Mouse (Mus musculus) layer of hippocampus, postnatal 10 days (tissue): ENCODE measurements around the gene Trmt11. TPM values are rescaled to one million over a fixed set of nuclear protein-coding genes. Genes with fewer than 3 reads are reported as not detected.
"Not testable (repeated sequence)": the region's sequence is repeated elsewhere in the genome, so short reads cannot be mapped to it uniquely, and the experiment has no call there.

Experiments
- DNase-seq, 2 experiments: peaks; one replicate each; pipeline ENCODE4 v3.0.0; 2021; ENCODE audit warnings: low spot score in 2 of 2
- long read RNA-seq: library from polyadenylated mRNA; stranded (forward); transcript quantifications from one replicate; pipeline ENCODE4 v2.0.0, GENCODE M21; 2023
- total RNA-seq, 2 experiments: library from RNA; stranded (reverse); gene quantifications; 2 replicates each; pipeline ENCODE4 v1.2.3; 2021

The Trmt11 gene
- total RNA-seq, result 1 to 10 TPM; 8.5 to 8.9 TPM
- long read RNA-seq, transcript Trmt11-201 (13 exons, 2,359 nt), result major isoform, 6 of 12 reads
- long read RNA-seq, partial matches to known transcripts, result 2 of 12 reads
- long read RNA-seq, other reads (novel, unspliced or antisense), result 4 of 12 reads

- peak; percentile 88 to 92 for DNase-seq
Observed at GRCm38 (mm10) chr10:30600542-30600966, at the start of gene Trmt11. TSS of gene Trmt11 (minus strand) at chr10:30600749.

DNA sequence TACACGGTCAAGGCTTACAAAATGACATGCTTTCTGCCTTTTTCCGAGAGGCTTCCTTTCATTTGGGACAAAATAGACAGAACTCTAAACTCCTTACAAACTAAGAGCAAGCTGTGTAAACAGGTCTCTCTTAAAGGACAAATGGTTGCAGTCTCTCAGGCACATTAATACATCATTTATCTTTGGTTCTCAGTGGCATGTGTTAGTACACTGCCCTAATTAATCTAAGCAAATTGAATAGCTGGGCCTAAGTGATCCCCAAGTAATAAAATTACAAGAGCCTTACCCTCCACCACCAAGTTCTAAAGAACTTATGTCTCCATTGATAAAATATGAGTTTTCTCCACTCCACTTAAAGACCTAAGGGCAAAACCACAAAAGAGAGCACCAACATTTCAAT is 47.1 kb upstream of the Trmt11 start:
- DNase-seq, result no peak

DNA sequence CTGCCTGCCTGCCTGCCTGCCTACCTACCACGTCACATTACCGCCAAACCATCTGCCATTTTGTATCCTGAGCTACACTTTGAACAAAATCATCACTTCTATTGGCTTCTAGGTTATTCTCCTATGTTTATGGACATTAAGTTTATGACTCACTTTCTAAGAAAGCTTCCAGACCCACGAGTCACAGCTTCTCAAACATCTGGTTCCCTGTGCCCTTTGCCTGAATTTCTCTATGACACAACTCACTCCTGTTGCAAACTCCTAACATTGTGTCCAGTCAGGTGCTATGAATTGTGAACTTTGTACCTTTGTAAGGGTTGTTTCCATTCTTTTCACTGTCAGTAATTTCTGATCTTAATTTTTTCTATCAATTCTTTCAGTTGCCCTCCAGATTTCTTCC is 37.7 kb upstream of the Trmt11 start:
- no peak for DNase-seq

- DNase-seq, result not testable (repeated sequence)
Observed at GRCm38 (mm10) chr10:30636474-30637154, 36.1 kb upstream of the Trmt11 start.

DNA sequence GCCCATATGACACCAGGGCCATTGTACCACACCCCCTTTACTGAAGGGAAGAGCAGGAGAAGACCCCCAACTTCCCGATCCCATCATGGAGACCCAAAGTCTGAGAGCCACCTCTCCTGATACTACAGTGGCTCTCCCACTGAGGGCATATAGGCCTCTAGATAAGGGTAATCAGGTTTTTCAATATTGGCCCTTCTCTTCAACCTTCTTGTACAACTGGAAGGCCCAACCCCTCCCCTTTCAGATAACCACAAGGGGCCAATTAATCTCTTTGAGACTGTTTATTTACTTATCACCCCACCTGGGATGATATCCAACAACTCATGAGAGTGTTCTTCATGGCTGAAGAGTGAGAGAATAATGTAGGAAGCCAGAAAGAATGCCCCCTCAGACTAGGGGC is 32.2 kb upstream of the Trmt11 start:
- no peak for DNase-seq

DNA sequence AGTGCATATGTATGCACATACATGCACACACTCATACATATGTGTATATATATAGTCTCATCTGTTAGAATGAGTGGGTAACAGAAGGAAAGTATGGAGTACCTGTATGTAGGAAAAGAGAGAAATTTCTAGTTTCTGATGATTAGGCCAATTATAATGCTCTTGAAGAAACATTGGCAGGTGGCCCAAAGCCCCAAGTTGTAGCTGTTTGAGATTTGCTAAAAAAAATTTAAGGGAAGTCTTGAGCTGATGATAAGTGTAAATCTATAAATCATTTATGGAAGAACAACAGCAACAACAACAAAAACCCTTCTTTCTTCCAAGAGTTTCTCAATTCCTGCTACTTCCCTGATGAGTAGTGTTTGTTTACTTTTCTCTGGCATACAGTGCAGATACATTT is 29.4 kb upstream of the Trmt11 start:
- no peak for DNase-seq

DNA sequence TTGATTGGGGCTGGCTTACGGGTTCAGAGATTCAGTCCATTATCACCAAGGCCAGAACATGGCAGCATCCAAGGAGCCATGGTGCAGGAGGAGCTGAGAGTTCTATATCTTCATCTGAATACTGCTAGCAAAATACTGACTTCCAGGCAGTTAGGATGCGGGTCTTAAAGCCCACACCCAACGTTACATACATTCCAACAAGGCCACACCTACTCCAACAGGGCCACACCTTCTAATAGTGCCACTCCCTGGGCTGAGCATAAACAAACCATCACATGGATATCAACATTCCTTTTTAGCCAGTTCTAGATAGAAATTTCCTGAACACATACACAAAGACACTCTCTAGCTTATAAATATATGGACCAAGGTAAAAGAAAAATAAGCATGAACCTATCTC is 29.0 kb upstream of the Trmt11 start, which contains the start of gene Hint3:
TSS of gene Hint3 (minus strand) at position 120 of the 400 bp plus-strand sequence.
- DNase-seq, result no peak

DNA sequence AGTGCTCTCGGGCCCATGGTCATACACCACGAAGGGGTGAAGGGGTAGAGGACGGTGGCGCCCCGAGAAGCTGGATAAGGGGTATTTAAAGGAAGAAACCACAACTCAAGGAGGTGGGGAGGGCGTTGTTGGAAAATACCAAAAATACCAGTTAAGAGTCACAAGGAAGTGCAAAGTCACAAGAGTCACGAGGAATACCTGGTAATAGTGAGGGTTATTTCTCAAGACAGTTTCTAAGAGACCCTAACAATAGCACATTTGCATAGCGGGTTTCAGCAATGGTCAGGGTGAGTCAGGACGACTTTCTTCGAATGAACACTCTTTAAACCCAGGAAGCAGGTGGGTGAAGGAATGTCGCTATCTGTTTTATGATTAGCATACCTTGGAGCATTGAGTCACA is 27.9 kb upstream of the Trmt11 start:
- not testable (repeated sequence) for DNase-seq

- no peak for DNase-seq
Observed at GRCm38 (mm10) chr10:30627548-30627947, 27.0 kb upstream of the Trmt11 start.

DNA sequence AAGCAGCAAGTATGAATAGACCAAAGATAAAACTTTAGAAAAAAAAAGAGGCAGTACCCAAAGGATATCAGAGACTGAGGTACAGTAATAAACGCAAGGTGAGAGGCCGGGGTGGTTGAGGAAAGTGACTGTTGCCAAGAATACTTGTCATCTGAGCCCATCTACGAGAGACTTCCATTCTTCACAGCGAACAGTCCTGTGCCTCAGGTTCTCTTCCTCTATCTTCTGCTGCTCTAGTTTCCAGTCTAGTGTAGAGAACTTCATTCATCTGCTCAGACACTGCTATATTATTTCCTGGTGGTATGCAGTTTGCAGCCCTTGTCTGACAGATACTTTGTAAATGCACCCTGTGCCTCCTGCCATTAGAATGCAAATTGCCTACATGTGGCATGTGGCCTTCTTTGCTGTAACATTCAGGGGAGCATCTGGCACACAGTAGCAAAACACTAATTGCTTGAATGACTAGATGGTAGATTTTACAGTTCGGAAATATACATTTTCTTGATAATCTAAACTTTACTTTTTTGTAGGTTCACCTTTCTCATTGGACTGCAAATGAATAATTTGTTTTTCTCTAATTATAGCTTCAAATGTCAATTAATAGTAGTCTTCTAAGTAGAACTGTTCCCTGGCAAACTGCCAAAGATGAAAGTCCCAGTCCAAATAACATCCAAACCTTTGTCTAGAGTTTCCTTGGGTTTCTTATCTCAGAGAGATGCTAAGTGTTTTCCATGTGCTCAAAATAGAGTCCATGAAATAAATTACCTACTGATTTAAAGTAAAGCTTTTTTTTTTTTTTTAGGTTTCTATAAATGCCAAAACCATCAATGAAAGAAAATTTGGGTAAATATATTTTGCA is 23.8 kb upstream of the Trmt11 start:
- DNase-seq, result no peak

GRCm38 (mm10) chr10:30622928-30623327 is 22.4 kb upstream of the Trmt11 start:
- DNase-seq, result no peak

GRCm38 (mm10) chr10:30618918-30619210 is 18.3 kb upstream of the Trmt11 start:
- no peak for DNase-seq

DNA sequence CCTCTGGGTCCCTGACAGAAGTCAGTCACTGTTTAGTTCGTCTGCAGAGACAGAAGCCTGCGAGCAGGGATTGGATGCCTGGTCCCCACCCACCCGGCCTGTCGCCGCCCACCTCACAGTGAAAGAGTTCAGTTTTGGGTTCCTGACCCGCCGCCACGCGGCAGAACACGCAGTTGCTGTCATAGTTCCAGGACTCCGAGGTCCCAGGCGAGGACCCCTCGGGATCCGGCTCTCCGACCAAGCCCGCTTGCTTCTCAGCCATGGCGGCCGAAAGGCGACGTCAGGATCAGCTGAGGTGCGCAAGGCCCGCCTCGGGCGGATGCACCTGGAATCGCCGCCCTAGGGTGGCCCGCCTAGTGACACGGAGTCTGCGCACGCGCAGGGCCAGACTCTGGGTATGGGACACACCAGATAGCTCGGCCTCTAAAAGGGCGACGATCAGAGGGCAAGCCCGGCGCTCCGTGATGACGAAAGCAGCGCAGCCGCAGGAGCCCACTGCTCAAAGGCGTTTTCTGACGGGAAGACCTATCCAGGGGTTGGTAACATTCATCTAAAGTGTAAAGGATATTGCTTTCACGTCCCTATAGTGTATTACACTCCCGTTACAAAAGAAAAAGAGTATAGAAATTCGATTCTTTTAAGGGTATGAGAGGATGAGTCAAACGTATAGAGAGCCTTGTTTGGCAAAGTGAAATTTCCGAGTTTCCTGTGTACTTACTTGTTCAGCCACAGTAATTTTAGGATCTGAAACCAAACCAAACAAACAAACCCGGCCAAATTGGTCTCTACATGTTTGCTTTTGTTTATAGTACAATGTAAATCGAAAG is 17.8 kb upstream of the Trmt11 start:
- peak; percentile 98 for DNase-seq

GRCm38 (mm10) chr10:30613039-30613438 is 12.5 kb upstream of the Trmt11 start:
- no peak for DNase-seq

GRCm38 (mm10) chr10:30609614-30610013 is 9.1 kb upstream of the Trmt11 start:
- DNase-seq, result no peak

DNA sequence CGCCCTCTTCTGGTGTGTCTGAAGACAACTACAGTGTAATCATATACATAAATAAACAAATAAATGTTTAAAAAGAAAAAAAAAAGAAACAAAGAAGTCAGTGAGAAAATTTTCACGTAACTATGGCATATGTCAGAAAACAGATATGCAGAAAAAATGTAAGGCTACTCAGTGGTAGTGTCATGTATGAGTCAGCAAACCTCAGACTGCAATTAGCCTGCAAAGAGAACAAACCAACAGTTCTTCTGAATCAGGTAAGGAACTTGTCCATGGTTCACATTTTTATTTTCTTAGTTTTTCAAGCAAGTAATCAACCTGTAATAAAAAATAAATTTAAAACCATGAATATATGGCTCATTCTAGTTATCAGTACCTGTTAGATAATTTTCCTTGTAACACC is 7.6 kb upstream of the Trmt11 start:
- no peak for DNase-seq

DNA sequence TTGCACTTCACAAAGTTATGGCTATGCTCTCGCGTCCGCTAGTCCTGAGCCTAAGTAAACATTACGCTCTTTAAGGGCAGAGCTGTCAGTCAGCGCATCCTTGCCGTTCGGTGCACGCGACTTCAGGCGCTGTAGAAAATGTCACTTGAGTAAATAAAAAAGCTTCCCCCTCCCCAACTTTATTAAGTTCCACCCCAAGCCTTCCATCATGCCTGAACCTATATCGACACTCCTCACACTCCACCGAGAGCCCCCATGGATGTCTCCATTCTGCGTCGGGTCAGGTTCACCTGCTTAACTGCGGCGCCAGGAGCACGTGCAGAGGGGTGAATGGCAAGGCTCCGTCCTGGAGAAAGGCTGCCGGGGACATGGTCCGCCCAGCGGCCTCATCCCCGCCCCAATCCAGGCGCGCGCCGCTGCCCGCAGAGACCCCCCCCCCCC is 435 bp downstream of the Trmt11 start:
- peak in 1 of 2 experiments; percentile 26 for DNase-seq

GRCm38 (mm10) chr10:30587037-30587436 is 13.5 kb downstream of the Trmt11 start:
- DNase-seq, result no peak

- DNase-seq, result no peak
Observed at GRCm38 (mm10) chr10:30585691-30586090, 14.9 kb downstream of the Trmt11 start.

DNA sequence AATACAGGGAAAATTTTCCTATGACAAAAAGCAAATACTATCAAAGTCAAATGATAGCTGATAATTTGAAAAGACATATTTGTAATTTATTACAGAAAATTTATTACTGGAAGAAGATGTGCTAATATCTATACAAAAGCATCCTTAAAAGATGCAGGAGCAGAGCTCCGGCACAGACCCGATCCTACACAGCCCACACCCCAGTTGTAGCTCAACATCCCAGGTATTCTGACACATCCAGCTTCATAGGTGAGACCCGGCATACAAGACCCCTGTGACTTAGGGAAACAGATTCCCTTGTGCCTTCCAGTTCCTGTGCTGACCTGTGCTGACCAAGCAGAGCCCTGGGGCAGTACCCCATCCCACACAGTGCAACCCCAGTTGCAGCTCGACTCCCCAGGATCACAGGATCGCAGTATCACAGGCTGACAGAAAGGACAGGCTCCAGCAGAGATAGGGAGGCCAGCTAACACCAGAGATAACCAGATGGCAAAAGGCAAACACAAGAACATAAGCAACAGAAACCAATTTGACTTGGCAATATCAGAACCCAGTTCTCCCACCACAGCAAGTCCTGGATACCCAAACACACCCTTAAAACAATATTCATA is 22.8 kb downstream of the Trmt11 start:
- DNase-seq, result no peak

DNA sequence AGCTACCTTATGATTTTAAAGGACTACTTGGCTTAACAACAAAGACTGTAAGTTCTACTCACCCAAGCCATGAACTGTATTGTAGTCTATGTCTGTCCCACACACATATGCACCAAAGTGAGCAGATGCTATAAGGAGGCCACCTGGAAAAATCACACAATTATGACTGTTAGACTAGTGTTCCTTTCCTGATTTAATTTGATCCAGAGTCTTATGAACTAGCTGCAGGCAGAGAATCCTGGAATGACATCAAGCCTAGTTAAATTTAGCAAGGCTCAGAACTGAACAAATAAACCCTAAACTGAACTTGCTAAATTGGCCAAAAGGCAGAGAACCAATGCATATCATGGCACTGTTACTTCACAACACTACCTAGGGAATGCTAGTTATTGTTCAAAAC is 34.2 kb downstream of the Trmt11 start:
- no peak for DNase-seq
